Mouse (Mus musculus) right cerebral cortex, postnatal 10 days (tissue): ENCODE measurements at regions not wholly inside any gene's neighbourhood (a gene's known extent, or its start where the extent isn't known, plus 50 kb on each side); places are given as distances from the start of the nearest gene placed in this dataset.

Experiments used
- DNase-seq, 2 experiments: peaks; one replicate each; pipeline ENCODE4 v3.0.0; 2021; ENCODE audit warnings: low spot score in 2 of 2

GRCm38 (mm10) chr8:127753793-127754565, 604.4 kb upstream of the Nrp1 start:
- peak in 1 of 2 experiments; percentile 29 for DNase-seq

GRCm38 (mm10) chr8:127757396-127757795, 601.0 kb upstream of the Nrp1 start:
- DNase-seq, result no peak

- no peak for DNase-seq
Measured at GRCm38 (mm10) chr8:127759906-127760305, 598.5 kb upstream of the Nrp1 start.

GRCm38 (mm10) chr8:127765199-127765598, 593.2 kb upstream of the Nrp1 start:
- DNase-seq, result no peak

- DNase-seq, result no peak
Measured at GRCm38 (mm10) chr8:127768311-127768710, 590.1 kb upstream of the Nrp1 start.

GRCm38 (mm10) chr8:127769651-127770050, 588.8 kb upstream of the Nrp1 start:
- DNase-seq, result no peak

GRCm38 (mm10) chr8:127771781-127772180, 586.6 kb upstream of the Nrp1 start:
- DNase-seq, result no peak

GRCm38 (mm10) chr8:127772415-127772814, 586.0 kb upstream of the Nrp1 start:
- DNase-seq, result no peak

GRCm38 (mm10) chr8:127772917-127773316, 585.5 kb upstream of the Nrp1 start:
- DNase-seq, result no peak

- peak; percentile 49 to 75 for DNase-seq
Measured at GRCm38 (mm10) chr8:127774642-127775041, 583.8 kb upstream of the Nrp1 start.

- no peak for DNase-seq
Measured at GRCm38 (mm10) chr8:127775160-127775559, 583.2 kb upstream of the Nrp1 start.

- DNase-seq, result peak; percentile 26
Measured at GRCm38 (mm10) chr8:127775747-127776146, 582.7 kb upstream of the Nrp1 start.

- DNase-seq, result no peak
Measured at GRCm38 (mm10) chr8:127778352-127779020, 579.9 kb upstream of the Nrp1 start.

GRCm38 (mm10) chr8:127779021-127779689, 579.2 kb upstream of the Nrp1 start:
- no peak for DNase-seq

- no peak for DNase-seq
Measured at GRCm38 (mm10) chr8:127780596-127780995, 577.8 kb upstream of the Nrp1 start.

GRCm38 (mm10) chr8:127781011-127781410, 577.4 kb upstream of the Nrp1 start:
- no peak for DNase-seq

- DNase-seq, result no peak
Measured at GRCm38 (mm10) chr8:127792611-127793010, 565.8 kb upstream of the Nrp1 start.

- DNase-seq, result no peak
Measured at GRCm38 (mm10) chr8:127799849-127800471, 558.4 kb upstream of the Nrp1 start.

GRCm38 (mm10) chr8:127802136-127802535, 556.3 kb upstream of the Nrp1 start:
- no peak for DNase-seq

GRCm38 (mm10) chr8:127802661-127803333, 555.6 kb upstream of the Nrp1 start:
- no peak for DNase-seq
